Mouse (Mus musculus) MEL (cell line): ENCODE measurements at regions not wholly inside any gene's neighbourhood (a gene's known extent, or its start where the extent isn't known, plus 50 kb on each side); places are given as distances from the start of the nearest gene placed in this dataset.

Experiments
- DNase-seq: peaks from one replicate; pipeline ENCODE4 v3.0.0; 2011; ENCODE audit warnings: low read depth, low spot score
- H3K27ac ChIP-seq: 2 replicates; pipeline ENCODE4 v1.5.1; 2012; ENCODE audit warnings: low read depth, mild to moderate bottlenecking, control low read depth, low read length, moderate library complexity; ENCODE audit not compliant: control insufficient read depth
- H3K27me3 ChIP-seq, 2 experiments: fragments of 150-350 bp in 1 of 2; sonication (generic) in 1 of 2; 2 replicates each; pipeline ENCODE4 v1.6.1; 2012; ENCODE audit warnings: low read length in 2 of 2, mild to moderate bottlenecking in 2 of 2, improper control_type of control experiment in 1 of 2, moderate library complexity in 1 of 2; ENCODE audit not compliant: insufficient read depth in 2 of 2, control insufficient read depth in 1 of 2
- H3K36me3 ChIP-seq, 2 experiments: 2 replicates each; pipeline ENCODE4 v1.6.1; 2012 to 2014; ENCODE audit warnings: low read length in 2 of 2, improper control_type of control experiment in 1 of 2, inconsistent platforms in 1 of 2, mild to moderate bottlenecking in 1 of 2; ENCODE audit not compliant: insufficient read depth in 2 of 2, control insufficient read depth in 1 of 2
- H3K4me1 ChIP-seq, 2 experiments: fragments of 150-350 bp in 1 of 2; sonication (generic) in 1 of 2; 2 replicates each; pipeline ENCODE4 v1.6.1; 2012; ENCODE audit warnings: low read length in 2 of 2, improper control_type of control experiment in 1 of 2, mild to moderate bottlenecking in 1 of 2; ENCODE audit not compliant: insufficient read depth in 2 of 2, control insufficient read depth in 1 of 2
- H3K4me3 ChIP-seq, 2 experiments: fragments of 150-350 bp in 1 of 2; sonication (generic) in 1 of 2; 2 replicates each; pipeline ENCODE4 v1.5.1; 2012; ENCODE audit warnings: low read depth in 2 of 2, low read length in 2 of 2, mild to moderate bottlenecking in 2 of 2, moderate library complexity in 2 of 2, control low read depth in 1 of 2, improper control_type of control experiment in 1 of 2; ENCODE audit not compliant: control insufficient read depth in 1 of 2, insufficient read depth in 1 of 2
- H3K79me2 ChIP-seq: 2 replicates; pipeline ENCODE4 v1.6.1; 2012; ENCODE audit warnings: mild to moderate bottlenecking, low read length, moderate library complexity; ENCODE audit not compliant: control insufficient read depth, poor library complexity, insufficient read depth
- H3K9ac ChIP-seq: 2 replicates; pipeline ENCODE4 v1.6.1; 2012; ENCODE audit warnings: low read depth, mild to moderate bottlenecking, control low read depth, low read length, moderate library complexity; ENCODE audit not compliant: control insufficient read depth, poor library complexity, severe bottlenecking
- H3K9me3 ChIP-seq: fragments of 150-350 bp; sonication (generic); replicated peaks from 2 replicates; pipeline ENCODE4 v1.6.1; 2012; ENCODE audit warnings: mild to moderate bottlenecking, low read length, improper control_type of control experiment, moderate library complexity; ENCODE audit not compliant: insufficient read depth
- BHLHE40 ChIP-seq: IDR thresholded peaks from 2 replicates; pipeline ENCODE4 v1.6.1; 2012; ENCODE audit warnings: low read depth, mild to moderate bottlenecking, inconsistent platforms, low read length, improper control_type of control experiment, borderline replicate concordance
- CHD2 ChIP-seq: IDR thresholded peaks from 2 replicates; pipeline ENCODE4 v1.6.1; 2011; ENCODE audit warnings: low read length, improper control_type of control experiment
- CTCF ChIP-seq, 3 experiments: IDR thresholded peaks in 2 of 3; conservative IDR thresholded peaks in 1 of 3; 2 replicates each; pipeline ENCODE4 v1.5.1; 2011 to 2012; ENCODE audit warnings: low read length in 3 of 3, low read depth in 2 of 3, mild to moderate bottlenecking in 2 of 3, improper control_type of control experiment in 1 of 3, inconsistent platforms in 1 of 3, mixed read lengths in 1 of 3, moderate library complexity in 1 of 3; ENCODE audit not compliant: control insufficient read depth in 1 of 3, insufficient read depth in 1 of 3, poor library complexity in 1 of 3, severe bottlenecking in 1 of 3
- ELF1 ChIP-seq: IDR thresholded peaks from 2 replicates; pipeline ENCODE4 v1.6.1; 2014; ENCODE audit warnings: low read depth, mild to moderate bottlenecking, inconsistent platforms, low read length, improper control_type of control experiment, moderate library complexity
- EP300 ChIP-seq, 2 experiments: IDR thresholded peaks; 2 replicates each; pipeline ENCODE4 v1.6.1; 2011; ENCODE audit warnings: improper control_type of control experiment in 2 of 2, low read length in 2 of 2, low read depth in 1 of 2, mild to moderate bottlenecking in 1 of 2
- ETS1 ChIP-seq: IDR thresholded peaks from 2 replicates; pipeline ENCODE4 v1.6.1; 2012; ENCODE audit warnings: low read depth, mild to moderate bottlenecking, inconsistent platforms, low read length, improper control_type of control experiment, moderate library complexity
- GATA1 ChIP-seq: IDR thresholded peaks from 2 replicates; pipeline ENCODE4 v1.6.1; 2011; ENCODE audit warnings: low read depth, low read length, improper control_type of control experiment
- HCFC1 ChIP-seq: IDR thresholded peaks from 2 replicates; pipeline ENCODE4 v1.6.1; 2012; ENCODE audit warnings: low read depth, mild to moderate bottlenecking, inconsistent platforms, low read length, improper control_type of control experiment, moderate library complexity
- JUND ChIP-seq: IDR thresholded peaks from 2 replicates; pipeline ENCODE4 v1.6.1; 2011; ENCODE audit warnings: low read depth, mild to moderate bottlenecking, improper control_type of control experiment, low read length
- KAT2A ChIP-seq: conservative IDR thresholded peaks from 2 replicates; pipeline ENCODE4 v1.6.1; 2012; ENCODE audit warnings: low read depth, low read length, improper control_type of control experiment, inconsistent platforms
- MAFK ChIP-seq: IDR thresholded peaks from 2 replicates; pipeline ENCODE4 v1.6.1; 2011; ENCODE audit warnings: low read depth, mild to moderate bottlenecking, low read length, improper control_type of control experiment, borderline replicate concordance
- MAX ChIP-seq: IDR thresholded peaks from 2 replicates; pipeline ENCODE4 v1.6.1; 2011; ENCODE audit warnings: low read length, improper control_type of control experiment
- MAZ ChIP-seq: IDR thresholded peaks from 2 replicates; pipeline ENCODE4 v1.6.1; 2012; ENCODE audit warnings: low read depth, mild to moderate bottlenecking, inconsistent platforms, low read length, improper control_type of control experiment
- MXI1 ChIP-seq: IDR thresholded peaks from 2 replicates; pipeline ENCODE4 v1.6.1; 2011; ENCODE audit warnings: mild to moderate bottlenecking, low read depth, low read length, improper control_type of control experiment
- MYB ChIP-seq: IDR thresholded peaks from 2 replicates; pipeline ENCODE4 v1.6.1; 2011; ENCODE audit warnings: mild to moderate bottlenecking, low read depth, low read length, improper control_type of control experiment
- MYC ChIP-seq: IDR thresholded peaks from 2 replicates; pipeline ENCODE4 v1.6.1; 2011; ENCODE audit warnings: low read depth, mild to moderate bottlenecking, low read length, improper control_type of control experiment, moderate library complexity
- NELFE ChIP-seq: IDR thresholded peaks from 2 replicates; pipeline ENCODE4 v1.6.1; 2011; ENCODE audit warnings: low read depth, low read length, improper control_type of control experiment
- POLR2AphosphoS2 ChIP-seq: IDR thresholded peaks from 2 replicates; pipeline ENCODE4 v1.6.1; 2011; ENCODE audit warnings: low read length, improper control_type of control experiment
- POLR2AphosphoS5 ChIP-seq: IDR thresholded peaks from 2 replicates; pipeline ENCODE4 v1.6.1; 2012; ENCODE audit warnings: low read depth, borderline replicate concordance, mild to moderate bottlenecking, inconsistent platforms, low read length, moderate library complexity, mixed read lengths
- RAD21 ChIP-seq: IDR thresholded peaks from 2 replicates; pipeline ENCODE4 v1.6.1; 2011; ENCODE audit warnings: mild to moderate bottlenecking, low read depth, low read length, improper control_type of control experiment
- RCOR1 ChIP-seq: IDR thresholded peaks from 2 replicates; pipeline ENCODE4 v1.6.1; 2012; ENCODE audit warnings: low read depth, mild to moderate bottlenecking, inconsistent platforms, low read length, improper control_type of control experiment
- SIN3A ChIP-seq: IDR thresholded peaks from 2 replicates; pipeline ENCODE4 v1.6.1; 2012; ENCODE audit warnings: low read length, improper control_type of control experiment, inconsistent platforms
- SMC3 ChIP-seq: IDR thresholded peaks from 2 replicates; pipeline ENCODE4 v1.6.1; 2011; ENCODE audit warnings: low read depth, low read length, improper control_type of control experiment
- TAL1 ChIP-seq: IDR thresholded peaks from 2 replicates; pipeline ENCODE4 v1.6.1; 2012; ENCODE audit warnings: mild to moderate bottlenecking, inconsistent platforms, low read length, moderate library complexity, mixed read lengths
- USF2 ChIP-seq, 2 experiments: IDR thresholded peaks; 2 replicates each; pipeline ENCODE4 v1.6.1; 2011 to 2012; ENCODE audit warnings: improper control_type of control experiment in 2 of 2, low read length in 2 of 2, borderline replicate concordance in 1 of 2, inconsistent platforms in 1 of 2, low read depth in 1 of 2, mild to moderate bottlenecking in 1 of 2; ENCODE audit not compliant: insufficient read depth in 1 of 2
- ZC3H11A ChIP-seq: IDR thresholded peaks from 2 replicates; pipeline ENCODE4 v1.6.1; 2012; ENCODE audit warnings: low read depth, mild to moderate bottlenecking, inconsistent platforms, low read length, improper control_type of control experiment
- ZMIZ1 ChIP-seq: IDR thresholded peaks from 2 replicates; pipeline ENCODE4 v1.6.1; 2012; ENCODE audit warnings: low read depth, mild to moderate bottlenecking, inconsistent platforms, low read length, improper control_type of control experiment, moderate library complexity
- ZNF384 ChIP-seq: IDR thresholded peaks from 2 replicates; pipeline ENCODE4 v1.6.1; 2012; ENCODE audit warnings: low read depth, mild to moderate bottlenecking, inconsistent platforms, low read length, improper control_type of control experiment

- TF ChIP-seq CTCF (IDR thresholded peaks at IDR 0.05 in 2 of 3, conservative IDR thresholded peaks at IDR 0.05 in 1 of 3; ENCODE audit: control insufficient read depth in 1 of 3, insufficient read depth in 1 of 3, low read depth in 2 of 3, low read length in 3 of 3, poor library complexity in 1 of 3, severe bottlenecking in 1 of 3), result no peak
Measured at GRCm38 (mm10) chr2:133425538-133425937, 126.4 kb upstream of the Bmp2 start (continued).

DNA sequence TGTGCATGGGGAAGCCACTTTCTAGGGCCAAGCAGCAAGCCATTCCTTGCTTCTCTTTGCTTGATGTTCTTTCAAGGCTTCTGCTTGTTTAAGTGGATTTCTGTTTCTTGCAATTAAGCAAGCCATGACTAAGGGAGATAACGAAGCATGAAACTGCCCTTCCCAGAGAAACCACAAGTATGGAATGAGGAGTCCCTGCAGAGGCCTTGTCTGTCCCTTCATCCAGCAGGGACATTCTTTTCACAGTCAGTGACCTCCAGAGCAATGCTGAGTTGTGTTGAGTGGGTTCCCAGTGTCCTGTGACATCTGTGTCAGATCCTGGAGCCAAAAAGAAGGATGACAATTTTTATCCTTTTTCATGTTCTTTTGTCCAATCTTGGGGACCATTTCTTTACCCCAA is 124.9 kb upstream of the Bmp2 start:
- TF ChIP-seq RAD21 (no peak), ETS1 (0 out of 2 replicates have a peak, but pooled peaks have one; percentile 2), SIN3A (0 out of 2 replicates have a peak, but pooled peaks have one; percentile 13)
- H3K27me3 ChIP-seq, result no peaks in the 10 kb centered on the region
- H3K4me3 ChIP-seq, result no peak overlapping the region
- DNase-seq, result peak; percentile 30
- peaks cover 28 to 59% of the 10 kb centered on the region in 2 experiments for H3K4me1 ChIP-seq
- H3K79me2 ChIP-seq, result no peaks in the 10 kb centered on the region
- no peak overlapping the region for H3K9ac ChIP-seq
- peaks cover 0 to 63% of the 10 kb centered on the region in 2 experiments; a peak in 2 of 4 replicates for H3K36me3 ChIP-seq
- H3K27ac ChIP-seq, result peak overlapping the region; percentile 58; the same call in 1 of the 2 replicates
- no peaks in the 10 kb centered on the region for H3K9me3 ChIP-seq

GRCm38 (mm10) chr2:133429369-133430062 is 122.4 kb upstream of the Bmp2 start:
- Histone ChIP-seq H3K36me3 (peaks cover 0 to 70% of the 10 kb centered on the region in 2 experiments; a peak in 2 of 4 replicates), H3K4me3 (no peak overlapping the region), H3K79me2 (no peaks in the 10 kb centered on the region), H3K27ac (no peak overlapping the region), H3K27me3 (no peaks in the 10 kb centered on the region), H3K9me3 (no peaks in the 10 kb centered on the region), H3K4me1 (peaks cover 31 to 62% of the 10 kb centered on the region in 2 experiments), H3K9ac (no peak overlapping the region)
- DNase-seq, result peak; percentile 39
- no peak for TF ChIP-seq ZNF384
- TF ChIP-seq EP300 (IDR thresholded peaks at IDR 0.05; ENCODE audit: low read depth in 1 of 2, low read length in 2 of 2), result peak; percentile 21 to 62; a peak in 3 of 4 replicates
- TF ChIP-seq SIN3A, result no peak
- TF ChIP-seq MAZ, result no peak
- TF ChIP-seq KAT2A, result no peak
- no peak for TF ChIP-seq POLR2AphosphoS5
- TF ChIP-seq CTCF (IDR thresholded peaks at IDR 0.05 in 2 of 3, conservative IDR thresholded peaks at IDR 0.05 in 1 of 3; ENCODE audit: control insufficient read depth in 1 of 3, insufficient read depth in 1 of 3, low read depth in 2 of 3, low read length in 3 of 3, poor library complexity in 1 of 3, severe bottlenecking in 1 of 3), result no peak
- peak; percentile 54; the same call in 1 of the 2 replicates for TF ChIP-seq ETS1
- no peak for TF ChIP-seq BHLHE40
- no peak for TF ChIP-seq MAX
- TF ChIP-seq HCFC1, result no peak
- no peak for TF ChIP-seq MYB
- TF ChIP-seq TAL1, result peak; percentile 88
- TF ChIP-seq JUND, result peak; percentile 94
- no peak for TF ChIP-seq MXI1
- TF ChIP-seq RCOR1, result peak; percentile 64
- TF ChIP-seq ZMIZ1, result no peak
- no peak for TF ChIP-seq POLR2AphosphoS2
- TF ChIP-seq CHD2, result no peak
- no peak for TF ChIP-seq ELF1
- TF ChIP-seq MAFK, result no peak
- TF ChIP-seq MYC, result peak; percentile 52; the same call in 1 of the 2 replicates
- TF ChIP-seq NELFE, result no peak
- TF ChIP-seq ZC3H11A, result no peak
- TF ChIP-seq GATA1, result peak; percentile 45
- TF ChIP-seq SMC3, result no peak
- no peak for TF ChIP-seq USF2 (IDR thresholded peaks at IDR 0.05; ENCODE audit: borderline replicate concordance in 1 of 2, insufficient read depth in 1 of 2, low read depth in 1 of 2, low read length in 2 of 2)
